Mouse (Mus musculus) adrenal gland, postnatal 14 days (tissue): ENCODE results near the gene Hsf2. TPM values are rescaled to one million over a fixed set of nuclear protein-coding genes. Genes with fewer than 3 reads are reported as not detected.
A peak's percentile ranks its signal among the peaks of the same experiment; 100 is the strongest.

Source experiments
- DNase-seq: peaks from one replicate; pipeline ENCODE4 v3.0.0; 2021; ENCODE audit warnings: mixed read lengths
- long read RNA-seq, 2 experiments: library from polyadenylated mRNA; stranded (forward); transcript quantifications; one replicate each; pipeline ENCODE4 v2.0.0; 2021
- total RNA-seq: library from RNA; stranded (reverse); gene quantifications from 2 replicates; pipeline ENCODE4 v1.2.3, GENCODE M21; 2021

Gene Hsf2
- total RNA-seq: 15.4 and 16.1 TPM in 2 replicates
- long read RNA-seq, experiment 1, partial matches to known transcripts: 0 of 6 reads
- long read RNA-seq, experiment 1, other reads (novel, unspliced or antisense): 3 of 6 reads
- long read RNA-seq, experiment 2, partial matches to known transcripts: 0 of 4 reads
- long read RNA-seq, experiment 2, other reads (novel, unspliced or antisense): 3 of 4 reads

DNA sequence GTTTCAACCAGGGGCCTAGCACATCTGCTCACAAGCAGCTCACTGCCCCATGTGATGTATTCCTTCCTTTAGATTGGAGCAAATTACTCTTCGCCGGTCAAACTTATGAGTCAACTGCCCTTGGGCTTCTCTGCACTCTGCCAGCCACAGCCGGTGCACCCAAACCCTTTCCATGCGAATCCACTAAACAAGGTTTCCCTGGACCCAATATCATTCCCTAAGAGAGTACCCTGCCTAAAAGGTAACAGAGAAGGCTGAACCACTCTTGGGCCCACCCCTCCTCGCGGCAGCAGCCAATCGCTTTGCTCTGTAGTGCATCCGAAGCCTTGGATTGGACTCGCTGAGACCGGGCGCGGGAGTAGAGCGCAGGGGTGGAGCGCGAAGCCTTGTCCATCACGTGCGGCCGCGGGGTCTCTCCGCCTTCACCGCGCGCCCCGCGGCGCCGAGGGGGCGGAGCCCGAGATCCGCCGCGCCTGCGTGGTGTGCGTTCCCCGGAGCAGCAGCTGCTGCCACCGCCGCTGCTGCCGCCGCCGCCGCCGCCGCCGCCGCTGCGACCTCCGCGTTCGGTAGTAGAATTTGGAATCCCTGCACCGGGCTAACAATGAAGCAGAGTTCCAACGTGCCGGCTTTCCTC lies at the start of gene Hsf2:
Hsf2 (plus strand) TSS at position 478 of the 634 bp plus-strand sequence.
- DNase-seq: peak; percentile 98

DNA sequence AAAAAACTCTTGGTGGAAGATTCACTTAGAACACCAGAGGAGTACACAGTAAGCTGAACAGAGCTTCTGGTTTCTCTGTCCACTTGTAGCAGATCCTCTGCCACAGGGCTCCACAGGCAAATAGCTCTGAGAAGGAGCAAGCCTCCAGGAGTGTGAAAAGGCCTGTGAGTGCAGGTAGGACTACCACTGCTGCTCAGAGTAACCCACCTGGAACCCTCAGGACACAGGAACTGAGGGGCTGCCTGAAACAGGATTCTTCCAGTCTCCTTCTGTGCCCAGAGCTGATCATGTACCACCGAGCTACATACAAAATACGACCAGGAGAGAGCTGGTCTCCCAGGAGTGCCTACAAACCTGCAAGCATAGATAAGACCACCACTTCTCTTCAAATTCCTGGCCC lies 48.3 kb upstream of the Hsf2 start:
- no peak for DNase-seq

- DNase-seq: no peak
Measured at GRCm38 (mm10) chr10:57441049-57441448, 45.1 kb upstream of the Hsf2 start.

- DNase-seq: no peak
Measured at GRCm38 (mm10) chr10:57444392-57444791, 41.8 kb upstream of the Hsf2 start.

- no peak for DNase-seq
Measured at GRCm38 (mm10) chr10:57445655-57446054, 40.5 kb upstream of the Hsf2 start.

GRCm38 (mm10) chr10:57447657-57448050 lies 38.5 kb upstream of the Hsf2 start:
- DNase-seq: no peak

DNA sequence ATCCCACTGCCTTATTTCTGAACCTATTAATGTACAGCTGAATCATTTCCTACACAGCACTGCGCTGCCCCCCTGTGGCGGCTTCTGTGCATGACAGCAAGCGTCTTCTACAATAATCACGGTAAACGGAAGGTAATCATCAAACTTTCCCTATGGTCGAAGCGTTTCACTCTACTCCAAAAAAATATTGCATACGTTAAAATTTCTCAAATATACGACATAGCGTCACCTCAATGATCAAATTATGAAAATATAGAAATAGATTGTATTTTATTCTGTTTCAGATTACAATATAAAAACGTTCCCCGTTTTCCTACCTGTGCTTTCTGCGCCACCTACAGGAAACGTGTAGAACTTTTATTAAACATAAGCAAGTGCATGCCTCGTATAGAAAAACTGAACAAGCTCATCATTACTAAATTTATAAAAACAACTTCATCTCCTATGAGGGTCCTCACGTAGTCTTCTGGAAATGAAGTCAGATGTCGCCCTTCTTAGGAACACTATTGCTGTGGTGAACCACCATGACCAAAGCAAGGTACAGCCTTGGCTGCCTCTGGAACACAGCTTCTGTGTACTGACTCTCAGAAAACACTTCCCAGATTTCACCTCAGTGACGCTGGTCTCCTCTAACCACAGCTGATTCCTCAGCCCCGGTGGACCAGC lies 38.0 kb upstream of the Hsf2 start:
- peak; percentile 80 for DNase-seq

- DNase-seq: peak; percentile 41
Measured at GRCm38 (mm10) chr10:57463298-57463697, 22.9 kb upstream of the Hsf2 start.

DNA sequence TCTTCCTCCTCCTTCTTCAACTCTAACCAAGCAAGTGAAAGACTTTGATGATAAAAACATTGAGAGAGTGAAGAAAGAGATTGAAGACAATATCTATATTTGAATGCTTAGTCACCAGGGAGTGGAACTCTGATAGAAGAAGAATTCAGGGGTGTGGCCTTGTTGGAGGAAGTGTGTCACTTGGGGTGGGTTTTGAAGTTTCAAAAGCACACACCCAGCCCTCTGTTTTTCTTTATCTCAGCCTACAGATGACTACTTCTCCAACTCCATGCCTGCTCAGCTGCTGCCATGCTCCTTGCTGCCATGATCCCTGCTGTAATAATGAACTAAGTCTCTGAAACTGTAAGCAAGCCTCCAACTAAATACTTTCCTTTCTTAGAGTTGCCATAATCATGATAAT lies 20.4 kb upstream of the Hsf2 start:
- no peak for DNase-seq

DNA sequence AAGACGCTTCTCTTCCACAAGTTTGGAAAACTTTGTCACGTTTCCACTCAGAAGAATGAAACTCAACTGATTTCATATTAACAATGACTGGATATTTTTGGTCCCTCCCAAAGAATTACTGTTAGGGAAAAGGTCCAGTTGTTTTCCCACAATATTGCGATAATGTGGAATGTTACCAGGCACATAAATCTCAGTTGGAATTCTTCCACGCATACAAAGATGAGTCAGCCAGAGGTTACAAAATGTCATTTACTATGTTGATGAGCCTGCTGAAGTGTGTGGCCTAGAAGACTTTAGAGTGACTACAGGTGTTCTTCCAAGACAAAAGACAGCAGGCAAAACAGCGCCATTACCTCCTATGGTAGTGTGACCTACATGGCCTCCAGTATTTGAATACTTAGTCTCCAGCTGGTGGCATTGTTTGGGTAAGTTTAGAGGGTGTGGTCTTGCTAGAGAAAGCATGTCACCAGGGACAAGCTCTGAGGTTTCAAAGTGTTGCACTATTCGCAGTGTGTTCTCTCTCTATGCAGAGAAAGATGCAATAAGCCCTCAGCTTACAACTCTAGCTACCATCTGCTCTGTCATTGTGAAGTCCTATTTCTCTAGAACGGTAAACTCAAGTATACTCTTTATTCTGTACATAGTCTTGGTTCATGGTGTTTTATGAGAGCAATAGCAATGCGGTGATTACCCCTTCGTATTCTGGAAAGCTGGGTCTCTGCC lies 8.9 kb upstream of the Hsf2 start:
- DNase-seq: no peak

- DNase-seq: no peak
Measured at GRCm38 (mm10) chr10:57481717-57482116, 4.5 kb upstream of the Hsf2 start.

DNA sequence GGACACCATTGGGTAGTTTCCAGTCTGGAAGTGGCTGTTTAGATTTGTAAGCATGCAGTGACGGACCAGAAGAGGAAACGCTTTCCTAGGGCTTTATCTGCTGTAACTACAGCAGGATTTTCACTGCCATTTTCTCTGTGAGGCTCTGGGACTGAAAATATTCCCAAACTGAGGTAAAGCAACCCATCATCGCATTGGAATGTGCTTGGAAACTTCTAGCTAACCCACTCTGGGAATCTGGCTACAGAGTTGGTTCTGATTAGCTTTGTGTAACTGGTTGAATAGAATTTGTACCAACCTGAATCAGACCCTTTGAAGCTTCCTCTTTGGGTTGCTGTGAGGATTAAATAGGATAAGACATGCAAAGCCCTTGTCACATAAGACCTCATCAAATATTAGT lies 1.4 kb upstream of the Hsf2 start:
- no peak for DNase-seq

- DNase-seq: peak; percentile 89
Measured at GRCm38 (mm10) chr10:57486542-57487071, 422 bp downstream of the Hsf2 start.

DNA sequence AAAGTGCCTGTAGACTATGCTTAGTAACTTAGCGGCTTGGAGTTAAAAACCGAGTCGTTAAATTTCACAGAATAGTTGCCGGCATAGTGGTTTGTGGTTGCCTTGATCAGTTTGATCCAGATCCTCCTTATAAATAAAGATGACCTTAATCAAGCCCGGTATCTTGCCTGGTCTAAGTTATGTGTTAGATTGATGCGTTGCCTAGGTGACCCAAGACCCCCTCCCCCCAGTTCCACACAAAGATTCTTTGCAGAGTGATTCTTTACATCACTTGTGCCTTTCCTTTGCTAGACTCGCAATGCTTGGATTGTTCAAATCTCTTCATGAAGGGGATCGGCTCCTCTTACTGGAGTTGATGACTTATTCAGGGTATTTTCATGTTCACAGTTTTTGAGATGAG lies 1.0 kb downstream of the Hsf2 start:
- no peak for DNase-seq

GRCm38 (mm10) chr10:57488591-57488990 lies 2.4 kb downstream of the Hsf2 start:
- no peak for DNase-seq

GRCm38 (mm10) chr10:57492050-57492449 lies 5.9 kb downstream of the Hsf2 start:
- peak; percentile 8 for DNase-seq

DNA sequence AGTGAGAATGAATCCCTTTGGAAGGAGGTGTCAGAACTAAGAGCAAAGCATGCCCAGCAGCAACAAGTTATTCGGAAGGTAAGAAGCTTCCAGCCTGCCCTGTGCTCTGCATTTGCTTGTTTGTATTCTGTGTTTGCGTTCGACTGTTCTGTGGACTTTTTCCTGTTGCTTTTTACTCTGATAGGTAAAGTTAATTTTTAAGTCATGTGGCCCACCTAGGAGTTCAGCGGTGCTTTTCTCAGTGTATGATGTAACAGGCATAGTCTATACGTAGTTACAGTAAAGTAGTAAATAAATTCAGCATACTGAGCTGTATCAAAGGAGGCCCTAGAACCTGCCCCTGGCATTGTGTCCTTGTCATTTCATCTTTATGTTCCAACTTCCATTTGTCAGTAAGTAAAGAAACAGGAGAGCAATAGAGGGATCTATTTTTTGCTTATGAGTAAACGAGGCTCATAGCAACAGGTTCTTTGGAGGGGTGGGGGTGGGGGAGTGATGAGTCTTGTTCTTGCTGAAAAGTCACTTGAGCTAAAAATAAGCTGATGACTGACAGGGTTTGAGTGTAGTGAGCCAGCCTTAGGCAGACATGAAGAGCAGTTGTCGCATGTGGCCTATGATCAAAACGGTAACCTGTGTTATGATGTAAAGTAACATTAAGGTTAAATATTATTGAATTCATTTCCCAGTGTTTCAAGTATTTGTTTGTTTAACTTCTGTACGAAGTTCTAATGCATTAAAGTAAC lies 13.4 kb downstream of the Hsf2 start:
- DNase-seq: no peak

GRCm38 (mm10) chr10:57514616-57515015 lies 28.4 kb downstream of the Hsf2 start:
- DNase-seq: no peak

GRCm38 (mm10) chr10:57515278-57515677 lies 29.1 kb downstream of the Hsf2 start:
- peak; percentile 12 for DNase-seq

GRCm38 (mm10) chr10:57526469-57526868 lies 40.3 kb downstream of the Hsf2 start:
- DNase-seq: no peak

GRCm38 (mm10) chr10:57531076-57531475 lies 44.9 kb downstream of the Hsf2 start:
- DNase-seq: no peak

DNA sequence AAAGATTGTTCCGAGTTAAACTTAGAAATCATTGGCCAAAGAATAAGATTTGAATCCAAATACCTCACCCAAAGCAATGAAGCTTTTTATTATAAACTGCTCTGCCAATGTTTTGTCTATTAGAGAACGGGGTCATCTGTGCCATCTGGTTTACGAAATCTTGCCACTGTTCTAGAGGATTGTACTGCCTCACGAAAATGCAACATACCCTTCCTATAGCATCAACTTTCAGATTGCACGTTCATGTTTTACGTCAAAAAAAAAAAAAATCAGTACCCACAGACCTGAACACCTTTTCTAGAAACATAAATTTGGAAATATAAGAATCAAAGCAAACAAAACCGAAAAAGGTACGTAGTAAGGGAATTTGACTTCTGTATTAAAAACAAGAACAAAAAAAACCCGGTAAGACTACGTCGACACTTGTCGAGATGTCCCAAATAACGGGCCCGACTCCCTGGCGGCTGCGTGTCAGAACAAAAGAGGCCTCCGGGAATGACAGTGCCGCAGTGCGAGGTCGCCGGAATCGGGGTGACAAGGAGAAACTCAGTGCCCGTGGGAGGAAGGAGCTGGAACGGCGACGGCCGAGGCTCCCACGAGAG lies 45.5 kb downstream of the Hsf2 start:
- DNase-seq: no peak
